Comparison of ENCODE assay signal across 10 mouse cellular contexts in the genomic region with DNA sequence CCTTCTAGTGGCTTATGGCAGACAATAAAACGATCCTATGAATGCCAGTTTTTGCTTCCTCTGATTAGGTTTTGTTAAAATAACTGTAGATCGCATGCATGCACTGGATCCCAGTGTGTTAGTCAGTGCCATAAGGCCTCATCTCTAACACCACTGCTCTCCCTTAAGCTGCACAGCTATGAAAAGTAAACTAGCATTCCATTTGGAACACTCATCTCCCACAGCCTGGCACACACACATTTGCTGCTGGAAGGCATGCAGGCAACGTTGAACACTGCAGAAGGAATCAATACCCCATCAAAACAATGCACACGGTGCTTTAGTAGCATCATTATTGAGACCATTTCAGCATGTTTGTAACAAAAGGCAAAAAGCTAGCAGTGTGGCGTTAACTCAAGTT.
"Had no signal": no experiment of that assay in that cellular context is flagged by ENCODE, and none has a peak within 500 bp of the region (broad histone marks: within the 10 kb centered on the region; RNA-seq: fewer than 3 reads in every experiment).

No protein-coding gene starts in this region.

- H3K36me3 ChIP-seq: lung, embryonic 15.5 days had no signal

- H3K27me3 ChIP-seq: limb, embryonic 15.5 days; liver, embryonic 12.5 days; lung, embryonic 15.5 days; midbrain, embryonic 12.5 days had no signal

- H3K9ac ChIP-seq: limb, embryonic 15.5 days; liver, embryonic 12.5 days; lung, embryonic 15.5 days; midbrain, embryonic 12.5 days had no signal

- H3K9me3 ChIP-seq: limb, embryonic 15.5 days; liver, embryonic 12.5 days; lung, embryonic 15.5 days; midbrain, embryonic 12.5 days had no signal

- H3K27ac ChIP-seq: limb, embryonic 15.5 days; liver, embryonic 12.5 days; lung, embryonic 15.5 days; macrophage; midbrain, embryonic 12.5 days had no signal

- H3K4me2 ChIP-seq: limb, embryonic 15.5 days; liver, embryonic 12.5 days; lung, embryonic 15.5 days; midbrain, embryonic 12.5 days had no signal

- H3K4me3 ChIP-seq: limb, embryonic 15.5 days; liver, embryonic 12.5 days; lung, embryonic 15.5 days; midbrain, embryonic 12.5 days had no signal

- DNase-seq: kidney, postnatal 25 days; lung, postnatal 14 days; right cerebral cortex, adult 18-20 months; right cerebral cortex, postnatal 25 days; thymus, postnatal 36 days had no signal

- ATAC-seq: liver, embryonic 12.5 days had no signal

- H3K4me1 ChIP-seq: limb, embryonic 15.5 days; liver, embryonic 12.5 days; lung, embryonic 15.5 days; midbrain, embryonic 12.5 days had no signal
